Mouse (Mus musculus): ENCODE measurements at regions not wholly inside any gene's neighbourhood (a gene's known extent, or its start where the extent isn't known, plus 50 kb on each side); places are given as distances from the start of the nearest gene placed in this dataset.
A peak's percentile ranks its signal among the peaks of the same experiment; 100 is the strongest.

- H3K9me3 ChIP-seq = no peaks in the 10 kb centered on the region
- no peaks in the 10 kb centered on the region for H3K4me1 ChIP-seq
- no peak overlapping the region for H3K27ac ChIP-seq
- no peaks in the 10 kb centered on the region for H3K27me3 ChIP-seq (replicated peaks)
- H3K36me3 ChIP-seq (replicated peaks) = no peaks in the 10 kb centered on the region
- H3K4me3 ChIP-seq = no peak overlapping the region
- no peak for ATAC-seq (replicated peaks)
- H3K9ac ChIP-seq = no peak overlapping the region
- H3K4me2 ChIP-seq = no peak overlapping the region
- 51% methylated on average over 1 of the region's 1 CpGs for WGBS
These were observed 427.2 kb downstream of the Hao1 start for GRCm38 (mm10) chr2:134126988-134127387.

DNA sequence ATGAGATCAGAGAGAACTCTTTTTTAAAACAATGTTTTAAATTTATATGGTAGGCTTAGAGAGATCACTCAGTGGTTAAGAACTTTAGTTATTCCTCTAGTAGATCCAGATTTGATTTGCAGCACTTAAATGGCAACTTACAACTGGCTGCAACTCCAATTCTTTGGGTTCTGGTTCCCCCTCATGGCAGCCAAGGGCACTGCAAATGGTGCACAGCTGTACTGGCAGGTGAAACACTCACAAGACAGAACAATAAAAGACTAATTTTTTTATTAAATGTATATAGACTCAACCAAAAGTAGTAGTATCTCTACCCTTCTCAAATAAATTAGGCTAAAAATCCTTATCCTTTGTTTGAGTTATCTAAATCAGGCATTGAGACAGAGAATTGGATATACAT lies 446.9 kb downstream of the Hao1 start:
- Histone ChIP-seq H3K9me3 (no peaks in the 10 kb centered on the region), H3K27me3 (replicated peaks) (no peaks in the 10 kb centered on the region), H3K27ac (no peak overlapping the region), H3K9ac (no peak overlapping the region), H3K4me3 (no peak overlapping the region), H3K4me2 (no peak overlapping the region), H3K4me1 (no peaks in the 10 kb centered on the region), H3K36me3 (replicated peaks) (no peaks in the 10 kb centered on the region)
- ATAC-seq (replicated peaks) = no peak

DNA sequence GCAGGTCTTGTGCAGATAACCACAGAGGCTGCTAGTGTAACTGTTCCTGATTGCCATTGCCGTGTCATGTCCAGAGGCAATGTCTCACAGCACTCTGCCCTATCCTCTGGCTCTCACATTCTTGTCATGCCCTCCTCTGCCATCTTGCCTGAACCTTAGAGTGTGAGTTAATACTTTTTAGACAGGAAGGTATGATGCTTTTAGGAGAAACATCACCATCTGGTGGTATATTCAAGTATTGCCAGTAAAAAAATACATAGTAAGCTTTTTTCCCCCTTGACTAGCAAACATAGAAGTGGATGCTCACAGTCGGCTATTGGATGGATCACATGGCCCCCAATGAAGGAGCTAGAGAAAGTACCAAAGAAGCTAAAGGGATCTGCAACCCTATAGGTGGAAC lies 465.8 kb downstream of the Hao1 start:
- Histone ChIP-seq H3K4me1 (no peaks in the 10 kb centered on the region), H3K36me3 (replicated peaks) (no peaks in the 10 kb centered on the region), H3K9me3 (no peaks in the 10 kb centered on the region), H3K4me2 (no peak overlapping the region), H3K27ac (no peak overlapping the region), H3K4me3 (no peak overlapping the region), H3K9ac (no peak overlapping the region), H3K27me3 (replicated peaks) (no peaks in the 10 kb centered on the region)
- WGBS = 84% methylated on average over 2 of the region's 2 CpGs
- no peak for ATAC-seq (replicated peaks)

DNA sequence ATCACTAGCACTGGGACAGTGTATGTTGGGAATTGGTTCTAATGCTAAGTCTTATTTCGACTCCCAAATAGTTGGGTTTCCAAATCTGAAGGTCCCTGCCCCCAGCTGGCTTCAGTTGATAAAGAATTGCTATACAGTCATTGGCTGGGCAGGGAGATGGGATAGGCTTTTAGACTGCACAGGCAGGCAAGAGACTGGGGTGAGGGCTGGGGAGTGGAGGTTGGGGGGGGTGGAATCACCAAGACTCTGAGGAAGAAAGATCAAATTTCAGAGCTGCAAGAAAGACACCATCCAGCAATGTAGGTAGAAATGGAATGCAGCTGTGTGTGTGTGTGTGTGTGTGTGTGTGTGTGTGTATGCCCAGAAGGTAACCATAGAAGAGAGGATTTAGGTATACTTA lies 474.0 kb downstream of the Hao1 start:
- Histone ChIP-seq H3K4me3 (no peak overlapping the region), H3K4me2 (no peak overlapping the region), H3K9me3 (no peaks in the 10 kb centered on the region), H3K9ac (no peak overlapping the region), H3K27ac (no peak overlapping the region), H3K36me3 (replicated peaks) (no peaks in the 10 kb centered on the region), H3K27me3 (replicated peaks) (no peaks in the 10 kb centered on the region), H3K4me1 (no peaks in the 10 kb centered on the region)
- ATAC-seq (replicated peaks) = no peak
- WGBS = 80% methylated on average over 1 of the region's 1 CpGs

DNA sequence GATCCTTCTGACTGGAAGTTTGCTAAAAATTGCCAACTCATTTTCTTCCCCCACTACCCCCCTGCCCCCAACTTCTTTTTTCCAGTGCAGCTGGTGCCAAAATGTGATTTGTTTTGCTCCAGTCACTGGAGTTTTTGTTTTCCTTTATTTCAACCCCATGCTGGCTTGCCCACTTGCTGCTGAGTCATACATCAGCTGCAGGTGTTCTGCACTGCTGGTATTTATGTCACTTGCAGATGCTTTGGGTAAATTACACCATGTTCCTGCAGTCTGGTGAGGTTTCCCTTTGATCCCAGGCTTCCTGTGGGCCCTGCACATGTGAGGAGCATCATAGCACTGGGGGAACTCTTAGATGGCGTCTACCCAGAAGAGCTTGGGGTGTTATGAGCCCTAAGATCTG lies 476.2 kb downstream of the Hao1 start:
- Histone ChIP-seq H3K4me1 (no peaks in the 10 kb centered on the region), H3K27me3 (replicated peaks) (no peaks in the 10 kb centered on the region), H3K9me3 (no peaks in the 10 kb centered on the region), H3K27ac (no peak overlapping the region), H3K36me3 (replicated peaks) (no peaks in the 10 kb centered on the region), H3K9ac (no peak overlapping the region), H3K4me2 (no peak overlapping the region), H3K4me3 (no peak overlapping the region)
- 82% methylated on average over 1 of the region's 1 CpGs for WGBS
- ATAC-seq (replicated peaks) = no peak

- Histone ChIP-seq H3K9ac (no peak overlapping the region; the same call in 1 of the 2 replicates), H3K27me3 (replicated peaks) (no peaks in the 10 kb centered on the region), H3K4me3 (peak overlapping the region; percentile 10; the same call in 1 of the 2 replicates), H3K27ac (peak overlapping the region; percentile 56; the same call in 1 of the 2 replicates), H3K4me1 (peaks cover 8% of the 10 kb centered on the region; the same call in 1 of the 2 replicates), H3K4me2 (peak overlapping the region; percentile 32), H3K9me3 (no peaks in the 10 kb centered on the region), H3K36me3 (replicated peaks) (no peaks in the 10 kb centered on the region)
- 19% methylated on average over 8 of the region's 8 CpGs for WGBS
- ATAC-seq (replicated peaks) = peak; percentile 92
These were observed 486.2 kb downstream of the Hao1 start for GRCm38 (mm10) chr2:134067910-134068335.

DNA sequence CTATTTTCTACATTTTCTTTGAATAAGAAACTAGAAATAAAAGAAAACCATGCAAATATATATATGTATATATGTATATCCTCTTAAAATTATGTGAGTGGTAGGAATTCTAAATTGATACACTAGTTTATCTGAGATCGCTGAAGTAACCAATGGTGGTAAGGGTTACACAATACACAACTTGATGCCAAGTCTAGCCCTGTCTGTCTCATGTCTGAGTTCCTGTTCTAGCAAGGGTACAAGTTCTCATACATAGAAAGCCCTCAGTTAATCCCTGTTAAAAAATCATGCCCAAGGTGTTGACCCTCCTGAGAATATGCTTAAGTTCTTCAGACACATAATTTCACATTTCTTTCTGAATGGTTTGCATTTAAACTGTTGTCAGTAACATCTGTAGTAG lies 486.8 kb downstream of the Hao1 start:
- no peak overlapping the region for H3K9ac ChIP-seq
- H3K9me3 ChIP-seq = no peaks in the 10 kb centered on the region
- peaks cover 8% of the 10 kb centered on the region; the same call in 1 of the 2 replicates for H3K4me1 ChIP-seq
- H3K4me2 ChIP-seq = no peak overlapping the region
- H3K36me3 ChIP-seq (replicated peaks) = no peaks in the 10 kb centered on the region
- H3K27ac ChIP-seq = 0 out of 2 replicates have a peak overlapping the region, but pooled peaks have one; percentile 56
- WGBS = 97% methylated on average over 1 of the region's 1 CpGs
- ATAC-seq (replicated peaks) = 0 out of 2 replicates have a peak, but pooled peaks have one; percentile 10
- no peak overlapping the region for H3K4me3 ChIP-seq
- H3K27me3 ChIP-seq (replicated peaks) = no peaks in the 10 kb centered on the region

GRCm38 (mm10) chr2:134059916-134060618 lies 494.1 kb downstream of the Hao1 start:
- Histone ChIP-seq H3K4me3 (no peak overlapping the region), H3K9ac (no peak overlapping the region), H3K27me3 (replicated peaks) (no peaks in the 10 kb centered on the region), H3K9me3 (no peaks in the 10 kb centered on the region), H3K27ac (no peak overlapping the region), H3K36me3 (replicated peaks) (no peaks in the 10 kb centered on the region), H3K4me2 (no peak overlapping the region), H3K4me1 (no peaks in the 10 kb centered on the region)
- ATAC-seq (replicated peaks) = peak; percentile 72; the same call in 1 of the 2 replicates
- 67% methylated on average over 2 of the region's 2 CpGs for WGBS

DNA sequence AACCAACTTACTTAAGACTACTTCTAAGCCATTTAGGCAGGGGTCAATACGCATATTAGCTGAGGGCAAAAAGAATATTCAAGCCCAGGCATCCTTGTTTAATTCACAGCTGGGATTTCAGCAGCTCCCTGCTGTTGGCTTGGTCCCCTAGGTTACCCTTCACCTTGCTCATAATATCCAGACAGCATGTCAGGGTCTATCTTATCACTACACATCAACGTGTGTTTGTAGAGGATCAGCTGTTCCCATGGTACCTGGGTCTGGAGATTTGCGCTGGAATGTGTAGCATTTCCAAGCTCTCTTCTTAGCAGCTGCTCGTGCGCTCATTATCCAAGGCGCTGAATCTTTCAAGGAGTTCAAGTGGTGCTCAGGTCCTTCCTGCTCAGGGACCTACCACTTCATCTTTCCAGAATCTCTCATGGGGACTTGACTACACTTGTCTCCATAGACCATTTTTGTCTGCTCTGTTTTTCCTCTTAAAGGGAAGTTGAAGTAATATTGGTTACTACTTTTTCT lies 484.5 kb downstream of the Bmp2 start:
- WGBS = 46% methylated on average over 6 of the region's 6 CpGs
- no peak overlapping the region for H3K27ac ChIP-seq
- ATAC-seq (replicated peaks) = no peak

DNA sequence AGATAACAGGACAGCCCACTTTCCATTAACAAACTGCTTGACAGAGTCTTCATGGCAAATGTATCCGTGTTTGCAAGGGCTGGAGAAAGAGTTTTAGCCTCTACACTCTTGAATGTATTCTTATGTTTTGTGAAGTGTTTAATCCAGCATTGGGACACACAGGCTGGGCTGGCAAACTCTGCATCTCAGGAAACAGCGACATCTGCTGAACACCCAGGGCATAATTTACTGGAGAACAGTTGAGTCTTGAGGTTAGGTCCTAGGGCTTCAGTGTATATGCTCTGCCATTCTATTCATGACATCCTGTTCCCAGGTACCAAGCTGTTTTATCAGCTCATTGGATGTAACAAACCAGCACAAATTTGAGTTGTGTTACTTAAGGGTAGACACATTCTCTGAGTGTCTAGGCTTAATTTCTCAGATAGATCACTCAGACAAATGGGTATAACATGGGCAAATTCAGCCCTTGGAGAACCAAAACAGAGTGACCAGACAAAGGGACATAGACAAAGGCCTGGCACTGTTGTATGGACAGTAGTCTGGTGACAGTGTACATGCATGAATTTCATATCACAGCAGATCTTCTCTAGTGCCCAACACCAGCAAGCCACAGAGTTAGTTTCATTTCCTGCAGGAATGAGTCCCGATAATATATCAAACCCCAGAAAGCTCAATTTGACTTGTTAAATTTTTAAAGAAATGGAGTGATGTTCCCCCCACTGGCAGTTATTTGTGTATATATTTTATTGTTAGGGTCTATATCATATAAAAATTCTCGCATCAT lies 477.9 kb downstream of the Bmp2 start:
- no peak overlapping the region for H3K4me2 ChIP-seq
- no peak overlapping the region for H3K27ac ChIP-seq
- H3K9me3 ChIP-seq = no peaks in the 10 kb centered on the region
- no peak overlapping the region for H3K9ac ChIP-seq
- no peak for ATAC-seq (replicated peaks)
- 64% methylated on average over 4 of the region's 4 CpGs for WGBS
- no peak overlapping the region for H3K4me3 ChIP-seq
- H3K36me3 ChIP-seq (replicated peaks) = no peaks in the 10 kb centered on the region
- H3K4me1 ChIP-seq = no peaks in the 10 kb centered on the region
- H3K27me3 ChIP-seq (replicated peaks) = no peaks in the 10 kb centered on the region

More for the DNA sequence above, 484.5 kb downstream of the Bmp2 start:
- no peak overlapping the region for H3K4me3 ChIP-seq
- H3K4me1 ChIP-seq = no peaks in the 10 kb centered on the region
- H3K36me3 ChIP-seq (replicated peaks) = no peaks in the 10 kb centered on the region
- no peaks in the 10 kb centered on the region for H3K9me3 ChIP-seq
- H3K9ac ChIP-seq = no peak overlapping the region
- H3K27me3 ChIP-seq (replicated peaks) = no peaks in the 10 kb centered on the region
- H3K4me2 ChIP-seq = no peak overlapping the region

DNA sequence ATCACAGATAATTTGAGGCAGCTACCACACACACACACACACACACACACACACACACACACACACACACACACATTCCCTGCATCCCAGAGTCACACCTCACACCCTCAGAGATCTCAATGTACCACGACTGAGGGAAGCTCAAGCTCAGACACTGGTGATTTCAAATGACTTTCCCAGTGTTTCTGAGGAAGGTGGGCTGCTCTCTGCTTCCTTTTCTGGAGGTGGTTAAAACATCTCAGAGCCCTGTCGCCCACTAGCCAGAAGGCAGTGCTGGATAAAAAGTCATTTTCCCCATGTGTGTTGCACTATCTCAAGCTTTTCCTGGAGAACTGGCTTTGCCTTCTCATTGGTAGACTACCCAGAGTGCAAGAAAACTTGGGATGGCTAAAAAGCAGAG lies 477.2 kb downstream of the Bmp2 start:
- Histone ChIP-seq H3K9me3 (no peaks in the 10 kb centered on the region), H3K4me1 (no peaks in the 10 kb centered on the region), H3K4me2 (no peak overlapping the region), H3K27ac (no peak overlapping the region), H3K36me3 (replicated peaks) (no peaks in the 10 kb centered on the region), H3K27me3 (replicated peaks) (no peaks in the 10 kb centered on the region), H3K9ac (no peak overlapping the region), H3K4me3 (no peak overlapping the region)
- 83% methylated on average over 2 of the region's 2 CpGs for WGBS
- no peak for ATAC-seq (replicated peaks)

DNA sequence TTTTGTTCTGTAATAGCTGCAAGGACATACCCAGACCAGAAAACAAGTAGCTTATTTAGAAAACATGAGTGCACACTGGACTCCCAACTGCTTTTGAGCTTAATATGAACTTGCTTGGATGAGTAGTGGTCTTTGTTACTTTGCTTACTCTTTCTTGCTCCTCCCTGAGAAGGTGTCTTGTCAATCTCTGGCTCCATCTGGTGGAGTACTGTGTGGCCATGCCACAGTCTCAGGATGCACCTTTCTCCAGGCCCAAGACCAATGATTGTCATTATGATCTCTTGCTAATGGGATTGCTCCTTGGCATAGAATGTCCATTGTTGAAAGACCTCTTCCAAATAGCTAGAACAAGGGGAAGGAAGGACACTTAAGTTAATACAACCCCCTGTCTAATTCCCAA lies 465.1 kb downstream of the Bmp2 start:
- H3K9ac ChIP-seq = no peak overlapping the region
- no peaks in the 10 kb centered on the region for H3K36me3 ChIP-seq (replicated peaks)
- no peaks in the 10 kb centered on the region for H3K27me3 ChIP-seq (replicated peaks)
- ATAC-seq (replicated peaks) = 0 out of 2 replicates have a peak, but pooled peaks have one; percentile 56
- no peak overlapping the region for H3K4me3 ChIP-seq
- no peak overlapping the region for H3K27ac ChIP-seq
- no peaks in the 10 kb centered on the region for H3K4me1 ChIP-seq
- no peaks in the 10 kb centered on the region for H3K9me3 ChIP-seq
- no peak overlapping the region for H3K4me2 ChIP-seq
